Mouse (Mus musculus) CH12.LX (cell line): ENCODE results near the gene Fam214b. TPM values are rescaled to one million over a fixed set of nuclear protein-coding genes. Genes with fewer than 3 reads are reported as not detected.
A peak's percentile ranks its signal among the peaks of the same experiment; 100 is the strongest.

Experiments
- DNase-seq: peaks from one replicate; pipeline ENCODE4 v3.0.0-alpha.2; 2013; ENCODE audit errors: extremely low read depth
- H3K27ac ChIP-seq: 2 replicates; pipeline ENCODE4 v1.5.1; 2012; ENCODE audit warnings: low read depth, mild to moderate bottlenecking, control low read depth, moderate library complexity; ENCODE audit not compliant: insufficient read depth
- H3K27me3 ChIP-seq: replicated peaks from 2 replicates; pipeline ENCODE3; 2012; ENCODE audit warnings: inconsistent platforms
- H3K36me3 ChIP-seq, 2 experiments: replicated peaks in 1 of 2; 2 replicates each; pipeline versions ENCODE3 to v1.6.1; 2012; ENCODE audit warnings: inconsistent platforms in 1 of 2, low read length in 1 of 2, mild to moderate bottlenecking in 1 of 2, mixed read lengths in 1 of 2, moderate library complexity in 1 of 2; ENCODE audit not compliant: control insufficient read depth in 1 of 2, insufficient read depth in 1 of 2
- H3K4me1 ChIP-seq, 2 experiments: 2 replicates each; pipeline ENCODE4 v1.6.1; 2012; ENCODE audit warnings: inconsistent platforms in 1 of 2, moderate library complexity in 1 of 2; ENCODE audit not compliant: insufficient read depth in 2 of 2, control insufficient read depth in 1 of 2
- H3K4me2 ChIP-seq: 2 replicates; pipeline ENCODE4 v1.6.1; 2012; ENCODE audit warnings: low read depth, mild to moderate bottlenecking, control low read depth; ENCODE audit not compliant: poor library complexity, insufficient read depth, severe bottlenecking
- H3K4me3 ChIP-seq, 3 experiments: fragments of 150-350 bp in 1 of 3; sonication (generic) in 1 of 3; replicated peaks in 1 of 3; 2 replicates each; pipeline versions ENCODE3 to v1.5.1; 2011 to 2012; ENCODE audit warnings: low read depth in 2 of 3, low read length in 2 of 3, mild to moderate bottlenecking in 2 of 3, moderate library complexity in 2 of 3, control low read depth in 1 of 3, improper control_type of control experiment in 1 of 3, inconsistent platforms in 1 of 3, mixed read lengths in 1 of 3; ENCODE audit not compliant: poor library complexity in 1 of 3
- H3K79me2 ChIP-seq: replicated peaks from 2 replicates; pipeline ENCODE4 v1.6.1; 2012; ENCODE audit warnings: mild to moderate bottlenecking, moderate library complexity; ENCODE audit not compliant: control insufficient read depth, poor library complexity, insufficient read depth, severe bottlenecking; ENCODE audit errors: extremely low read depth
- H3K9ac ChIP-seq: 2 replicates; pipeline ENCODE4 v1.6.1; 2012; ENCODE audit warnings: low read depth, mild to moderate bottlenecking, control low read depth, moderate library complexity; ENCODE audit not compliant: insufficient read depth
- H3K9me3 ChIP-seq: replicated peaks from 2 replicates; pipeline ENCODE3; 2012; ENCODE audit warnings: low read length, inconsistent platforms, mixed read lengths
- CHD1 ChIP-seq: IDR thresholded peaks from 2 replicates; pipeline ENCODE4 v1.6.1; 2012; ENCODE audit warnings: low read depth, low read length, improper control_type of control experiment, inconsistent platforms
- CHD2 ChIP-seq: IDR thresholded peaks from 2 replicates; pipeline ENCODE4 v1.6.1; 2011; ENCODE audit warnings: low read length, improper control_type of control experiment
- CTCF ChIP-seq, 2 experiments: IDR thresholded peaks in 1 of 2; conservative IDR thresholded peaks in 1 of 2; 2 replicates each; pipeline ENCODE4 v1.5.1; 2011 to 2012; ENCODE audit warnings: low read depth in 2 of 2, low read length in 2 of 2, improper control_type of control experiment in 1 of 2, inconsistent platforms in 1 of 2, mild to moderate bottlenecking in 1 of 2, moderate library complexity in 1 of 2
- ETS1 ChIP-seq: conservative IDR thresholded peaks from 2 replicates; pipeline ENCODE4 v1.6.1; 2012; ENCODE audit warnings: low read depth, mild to moderate bottlenecking, inconsistent platforms, low read length, improper control_type of control experiment, moderate library complexity
- HCFC1 ChIP-seq: IDR thresholded peaks from 2 replicates; pipeline ENCODE4 v1.6.1; 2012; ENCODE audit warnings: low read depth, mild to moderate bottlenecking, inconsistent platforms, low read length, improper control_type of control experiment
- MAX ChIP-seq: IDR thresholded peaks from 2 replicates; pipeline ENCODE4 v1.6.1; 2011; ENCODE audit warnings: low read length, improper control_type of control experiment
- MAZ ChIP-seq: IDR thresholded peaks from 2 replicates; pipeline ENCODE4 v1.6.1; 2012; ENCODE audit warnings: low read depth, mild to moderate bottlenecking, inconsistent platforms, low read length, improper control_type of control experiment, moderate library complexity
- MXI1 ChIP-seq: IDR thresholded peaks from 2 replicates; pipeline ENCODE4 v1.6.1; 2011; ENCODE audit warnings: mild to moderate bottlenecking, low read depth, low read length, improper control_type of control experiment
- NELFE ChIP-seq: IDR thresholded peaks from 2 replicates; pipeline ENCODE4 v1.6.1; 2011; ENCODE audit warnings: low read depth, low read length, improper control_type of control experiment
- POLR2A ChIP-seq: IDR thresholded peaks from 2 replicates; pipeline ENCODE4 v1.6.1; 2011; ENCODE audit warnings: low read depth, mild to moderate bottlenecking, improper control_type of control experiment, low read length
- RAD21 ChIP-seq: IDR thresholded peaks from 2 replicates; pipeline ENCODE4 v1.6.1; 2011; ENCODE audit warnings: low read depth, mild to moderate bottlenecking, low read length, improper control_type of control experiment, moderate library complexity
- RCOR1 ChIP-seq: conservative IDR thresholded peaks from 2 replicates; pipeline ENCODE4 v1.6.1; 2012; ENCODE audit warnings: low read depth, mild to moderate bottlenecking, inconsistent platforms, low read length, improper control_type of control experiment
- SMC3 ChIP-seq: IDR thresholded peaks from 2 replicates; pipeline ENCODE4 v1.6.1; 2011; ENCODE audit warnings: low read depth, low read length, improper control_type of control experiment
- TBP ChIP-seq: conservative IDR thresholded peaks from 2 replicates; pipeline ENCODE4 v1.6.1; 2011; ENCODE audit warnings: low read depth, low read length, improper control_type of control experiment
- USF2 ChIP-seq: conservative IDR thresholded peaks from 2 replicates; pipeline ENCODE4 v1.6.1; 2011; ENCODE audit warnings: low read depth, low read length, improper control_type of control experiment
- ZC3H11A ChIP-seq: IDR thresholded peaks from 2 replicates; pipeline ENCODE4 v1.6.1; 2012; ENCODE audit warnings: low read depth, mild to moderate bottlenecking, inconsistent platforms, low read length, improper control_type of control experiment
- ZNF384 ChIP-seq: IDR thresholded peaks from 2 replicates; pipeline ENCODE4 v1.6.1; 2012; ENCODE audit warnings: low read depth, low read length, improper control_type of control experiment, inconsistent platforms
- dilution Hi-C: fragments of 300-500 bp; cut with MboI; formaldehyde crosslinking; loops from 2 replicates; pipeline ENCODE4 v1.14.3; 2020; ENCODE audit warnings: low sequenced_read_pairs; ENCODE audit not compliant: extremely low pct_unique_long_range_greater_than_20kb, extremely low pct_ligation_motif_present
- in situ Hi-C: fragments of 300-500 bp; cut with MboI; formaldehyde crosslinking; loops from 3 replicates; pipeline ENCODE4 v1.14.3; 2019; ENCODE audit warnings: low sequenced_read_pairs, low pct_ligation_motif_present, low pct_unique_long_range_greater_than_20kb, mixed read lengths
- polyA plus RNA-seq: library from polyadenylated mRNA; unstranded; fragments of >175 nt; gene quantifications from 2 replicates; pipeline ENCODE4 v1.2.1, GENCODE M21; 2012; ENCODE audit warnings: low read depth; ENCODE audit not compliant: insufficient read length
- total RNA-seq, 2 experiments: library from RNA; depleted of rRNA; stranded (reverse); fragments of 300-350 nt in 1 of 2; fragments of >200 nt in 1 of 2; gene quantifications; 2 replicates each; pipeline ENCODE4 v1.2.3; 2012 to 2014

The Fam214b gene
- total and polyA plus RNA-seq, 3 experiments: 1.7 to 4.7 (median 3.3) TPM

DNA sequence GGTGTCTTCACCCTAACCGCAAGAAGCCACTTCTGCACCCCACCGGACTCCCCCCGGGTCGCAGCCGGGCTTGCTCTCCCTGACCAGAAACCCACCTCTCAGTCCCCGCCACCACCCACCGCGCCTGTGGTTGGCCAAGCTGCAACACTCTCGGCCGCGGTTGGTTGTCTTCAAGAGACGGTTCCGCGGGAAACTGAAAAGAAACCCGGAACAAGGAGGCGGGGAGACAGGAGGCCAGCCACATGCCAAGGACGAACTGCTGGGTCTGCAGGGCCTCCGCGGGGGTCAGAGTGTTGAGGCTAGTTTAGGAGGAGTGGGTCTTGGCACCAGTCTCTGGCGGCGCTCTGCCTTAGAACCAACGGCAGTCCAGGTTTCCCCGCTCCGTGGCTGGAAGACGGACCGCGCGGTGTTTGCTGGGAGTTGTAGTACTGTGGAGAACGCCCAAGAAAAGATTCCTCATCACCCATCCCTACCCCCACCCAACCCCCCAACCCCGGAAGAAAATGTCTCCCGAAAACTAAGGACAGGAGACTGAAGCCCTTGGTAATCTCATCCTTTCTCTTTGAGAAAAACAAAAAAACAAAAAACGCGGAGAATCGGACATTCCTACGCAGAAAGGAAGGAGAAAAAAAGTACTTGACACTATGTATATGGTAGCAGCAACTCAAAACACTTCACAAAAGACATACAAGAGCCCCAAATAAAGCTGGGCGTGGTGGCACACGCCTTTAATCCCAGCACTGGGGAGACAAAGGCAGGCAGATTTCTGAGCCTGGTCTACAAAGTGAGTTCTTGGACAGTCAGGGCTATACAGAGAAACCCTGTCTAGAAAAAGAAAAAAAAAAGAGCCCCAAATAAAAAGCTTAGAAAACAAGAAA is 35.6 kb downstream of the Fam214b start, which contains the start of gene Fancg (continued):
- TF ChIP-seq RCOR1: no peak
- no peak for TF ChIP-seq SMC3
- TF ChIP-seq MAX: peak; percentile 68
- TF ChIP-seq NELFE: peak; percentile 62; the same call in 1 of the 2 replicates
- no peak for TF ChIP-seq ETS1
- no peak for TF ChIP-seq ZC3H11A
- peak; percentile 64 for TF ChIP-seq POLR2A
- peak; percentile 43; the same call in 1 of the 2 replicates for TF ChIP-seq TBP
- peak; percentile 91 for TF ChIP-seq HCFC1

DNA sequence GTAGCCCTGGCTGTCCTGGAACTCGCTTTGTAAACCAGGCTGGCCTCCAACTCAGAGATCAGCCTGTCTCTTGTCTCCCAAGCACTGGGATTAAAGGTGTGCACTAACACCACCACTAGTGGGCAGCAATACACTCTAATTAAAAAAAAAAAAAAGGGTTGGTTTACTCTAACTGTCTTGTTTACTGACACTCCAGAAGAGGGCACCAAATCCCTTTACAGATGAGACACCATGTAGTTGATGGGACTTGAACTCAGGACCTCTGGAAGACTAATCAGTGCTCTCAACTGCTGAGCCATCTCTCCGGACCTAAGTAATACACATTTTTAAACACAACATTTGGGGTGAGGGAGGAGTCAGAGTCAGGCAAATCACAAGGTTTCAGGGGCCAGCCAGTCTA is 40.3 kb downstream of the Fam214b start:
- peaks cover 7 to 14% of the 10 kb centered on the region in 2 experiments; a peak in 3 of 4 replicates for H3K4me1 ChIP-seq
- H3K9me3 ChIP-seq: no peaks in the 10 kb centered on the region
- dilution Hi-C loops: no loop called here
- no peak overlapping the region for H3K4me3 ChIP-seq
- peak; percentile 78 for DNase-seq
- in situ Hi-C loops: loop anchor here (25.0 kb wide), 1 partner anchor 557 kb away; the partner anchor contains the start of genes Creb3 and Tln1
- H3K4me2 ChIP-seq: no peak overlapping the region
- 0 out of 2 replicates have a peak, but pooled peaks cover 2% of the 10 kb centered on the region for H3K79me2 ChIP-seq
- H3K36me3 ChIP-seq: peaks cover 28 to 65% of the 10 kb centered on the region in 2 experiments
- no peak overlapping the region for H3K27ac ChIP-seq
- H3K9ac ChIP-seq: no peak overlapping the region
- no peaks in the 10 kb centered on the region for H3K27me3 ChIP-seq
- TF ChIP-seq USF2: no peak
- TF ChIP-seq ZNF384: peak; percentile 99
- TF ChIP-seq CHD1: no peak
- TF ChIP-seq SMC3: peak; percentile 33; the same call in 1 of the 2 replicates
- no peak for TF ChIP-seq CHD2
- peak; percentile 29; the same call in 1 of the 2 replicates for TF ChIP-seq HCFC1
- TF ChIP-seq ZC3H11A: no peak
- no peak for TF ChIP-seq MAX
- TF ChIP-seq RAD21: peak; percentile 59
- TF ChIP-seq CTCF (conservative IDR thresholded peaks at IDR 0.05 in 1 of 2, IDR thresholded peaks at IDR 0.05 in 1 of 2; ENCODE audit: low read depth in 2 of 2, low read length in 2 of 2): peak; percentile 73 to 99

DNA sequence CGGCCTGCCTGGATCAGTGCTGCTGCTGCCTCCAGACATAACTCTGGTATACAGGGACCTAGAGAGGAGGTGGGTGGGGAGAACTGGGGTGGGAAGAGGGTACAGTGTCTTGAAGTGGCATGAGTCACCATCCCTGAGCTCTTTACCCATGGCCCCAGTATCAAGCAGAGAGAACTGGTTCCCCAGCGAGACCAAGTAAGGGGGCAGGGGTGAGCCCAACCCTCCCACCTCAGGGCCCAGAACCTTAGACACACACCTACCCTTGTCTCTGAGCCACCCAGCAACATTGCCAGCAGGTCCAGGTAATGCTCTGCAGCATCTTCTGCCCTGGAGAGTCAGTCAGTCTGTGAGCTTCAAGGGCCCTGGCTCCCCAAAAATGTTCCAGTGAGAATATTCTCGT is 41.1 kb downstream of the Fam214b start:
- in situ Hi-C loops: loop anchor here (25.0 kb wide), 1 partner anchor 557 kb away; the partner anchor contains the start of genes Creb3 and Tln1
- Histone ChIP-seq H3K27ac (no peak overlapping the region), H3K36me3 (peaks cover 28 to 65% of the 10 kb centered on the region in 2 experiments), H3K4me3 (no peak overlapping the region), H3K27me3 (no peaks in the 10 kb centered on the region), H3K9ac (no peak overlapping the region), H3K4me2 (no peak overlapping the region), H3K79me2 (0 out of 2 replicates have a peak, but pooled peaks cover 2% of the 10 kb centered on the region), H3K9me3 (no peaks in the 10 kb centered on the region), H3K4me1 (peaks cover 7 to 16% of the 10 kb centered on the region in 2 experiments; a peak in 3 of 4 replicates)
- no peak for TF ChIP-seq MAZ
- TF ChIP-seq MXI1: no peak
- TF ChIP-seq CHD1: no peak
- dilution Hi-C loops: no loop called here
- DNase-seq: no peak
